Mouse (Mus musculus): ENCODE data around the gene Higd1c. TPM values are rescaled to one million over a fixed set of nuclear protein-coding genes. Genes with fewer than 3 reads are reported as not detected.

The Higd1c gene
- total RNA-seq, 2 experiments from 2014 or later, result not detected

DNA sequence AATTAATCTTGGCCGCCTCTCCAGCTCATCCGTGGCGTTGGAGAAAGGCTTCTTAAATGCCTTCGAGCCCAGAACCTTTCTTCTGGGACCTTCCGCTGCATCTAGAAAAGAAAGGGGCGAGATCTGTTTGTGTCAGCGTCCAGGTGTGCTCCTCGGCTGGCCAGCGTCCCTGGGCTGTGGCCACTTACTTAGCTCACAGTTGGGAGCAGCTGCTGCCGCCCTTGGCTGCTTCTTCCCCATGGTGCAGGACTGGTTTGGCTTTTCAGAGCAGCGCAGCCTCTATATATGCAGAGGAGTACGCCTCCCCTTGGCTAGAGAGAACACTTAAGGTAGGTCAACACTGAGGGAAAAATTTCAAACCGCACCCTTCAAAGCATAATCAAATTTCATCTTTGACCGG, 59.6 kb downstream of the Higd1c start:
- intact Hi-C loops (cut with DNase I), result no loop called here
- DNase-seq (ENCODE audit: extremely low spot score in 1 of 2, low spot score in 2 of 2), result no peak

DNA sequence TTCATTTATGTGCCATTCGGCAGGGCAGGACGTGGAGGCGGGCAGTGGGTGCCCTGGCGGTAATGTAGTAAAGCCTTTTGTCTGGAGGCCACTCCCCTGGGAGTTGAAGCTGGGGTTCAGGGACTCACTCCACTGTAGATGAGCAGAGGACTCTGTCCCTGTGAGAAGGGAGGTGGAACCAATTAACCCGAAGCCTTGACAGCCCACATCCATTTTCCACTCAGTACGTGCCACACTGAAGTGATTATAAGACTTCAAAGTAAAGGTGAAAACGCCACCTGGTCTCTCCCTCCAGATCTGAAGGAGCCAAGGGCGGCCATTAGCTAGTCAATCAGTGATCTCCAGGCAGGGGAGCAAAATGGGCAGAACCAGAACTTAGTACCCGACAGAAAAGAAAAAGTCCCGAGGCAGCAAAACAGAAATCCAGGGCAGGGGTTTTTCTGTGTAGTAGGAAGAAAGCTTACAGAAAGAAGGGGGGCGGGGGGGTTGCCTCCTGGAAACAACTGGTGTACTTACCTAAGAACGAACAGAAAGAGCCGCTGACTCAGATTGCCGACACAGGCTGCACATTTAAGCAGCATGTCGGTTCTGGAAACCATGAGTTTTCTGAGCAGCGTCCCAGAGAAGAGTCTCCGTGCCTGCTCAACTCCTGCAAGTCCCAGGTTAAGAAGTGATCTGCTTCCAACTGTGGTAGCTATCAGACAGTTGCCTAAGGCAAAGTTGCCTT, 60.2 kb downstream of the Higd1c start, which contains the start of gene Slc11a2:
Gene Slc11a2, minus strand, starts transcription at position 677 of the 727 bp plus-strand sequence.
- intact Hi-C loops (cut with DNase I), result no loop called here
- DNase-seq (ENCODE audit: extremely low spot score in 1 of 2, low spot score in 2 of 2), result no peak

DNA sequence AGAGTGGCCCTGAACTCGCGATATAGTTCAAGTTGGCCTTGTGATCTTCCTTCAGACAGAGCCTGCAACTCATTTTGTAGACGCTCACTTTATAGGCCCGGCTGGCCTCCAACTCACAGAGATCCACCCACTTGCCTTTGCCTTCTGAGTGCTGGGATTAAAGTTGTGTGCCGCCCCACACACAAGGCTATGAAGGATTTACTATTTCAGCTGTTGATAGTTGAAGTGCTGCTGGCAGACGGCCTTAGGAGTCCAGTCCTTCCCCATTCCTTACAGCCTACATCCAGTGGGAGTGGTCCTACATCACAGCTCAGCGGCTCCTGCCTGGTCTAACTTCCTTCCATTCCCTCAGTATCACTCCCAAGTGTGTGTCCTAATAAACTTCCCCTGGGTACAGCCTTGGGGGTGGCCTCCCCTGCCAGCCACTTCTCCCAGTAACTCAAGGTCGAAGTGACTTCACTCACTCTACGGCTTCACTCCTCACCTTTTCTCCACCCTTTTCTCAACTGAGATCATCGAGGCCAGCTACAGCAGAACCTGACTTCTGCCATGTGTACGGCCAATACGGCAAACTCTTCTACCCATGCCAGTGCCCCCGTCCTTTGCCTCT, 64.1 kb downstream of the Higd1c start:
- intact Hi-C loops (cut with DNase I), result no loop called here

DNA sequence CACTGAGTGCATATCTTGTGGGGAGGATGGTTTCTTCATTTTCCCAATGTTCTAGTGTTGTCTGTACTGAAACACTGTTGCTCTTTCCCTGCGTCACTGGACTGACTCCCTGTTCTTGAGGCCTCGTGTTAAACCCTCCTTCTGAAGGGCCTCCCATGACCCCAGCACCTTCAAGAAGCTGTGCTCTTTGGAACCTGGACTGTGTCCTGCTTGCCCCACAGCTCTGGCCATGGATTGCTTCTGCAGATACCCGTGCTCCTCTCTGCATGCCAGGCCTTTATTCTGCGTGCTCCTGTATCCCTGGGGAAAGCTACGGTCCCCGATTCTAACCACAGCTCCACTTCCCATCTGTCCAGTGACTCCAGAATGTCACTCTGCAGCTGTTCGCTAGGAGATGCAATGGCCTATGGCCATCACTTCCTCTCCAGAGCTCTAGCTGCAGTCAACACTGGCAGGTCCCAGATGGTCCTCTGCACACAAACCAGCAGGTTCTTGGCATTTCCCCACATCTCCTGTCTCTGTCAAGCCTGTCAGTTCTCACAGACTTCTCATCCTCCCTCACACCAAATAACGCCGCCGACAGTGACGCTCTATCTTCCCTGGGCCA, 65.7 kb downstream of the Higd1c start:
- DNase-seq (ENCODE audit: extremely low spot score in 1 of 2, low spot score in 2 of 2), result no peak
- intact Hi-C loops (cut with DNase I), result no loop called here

More for the DNA sequence above, 64.1 kb downstream of the Higd1c start:
- DNase-seq (ENCODE audit: extremely low spot score in 1 of 2, low spot score in 2 of 2), result no peak

DNA sequence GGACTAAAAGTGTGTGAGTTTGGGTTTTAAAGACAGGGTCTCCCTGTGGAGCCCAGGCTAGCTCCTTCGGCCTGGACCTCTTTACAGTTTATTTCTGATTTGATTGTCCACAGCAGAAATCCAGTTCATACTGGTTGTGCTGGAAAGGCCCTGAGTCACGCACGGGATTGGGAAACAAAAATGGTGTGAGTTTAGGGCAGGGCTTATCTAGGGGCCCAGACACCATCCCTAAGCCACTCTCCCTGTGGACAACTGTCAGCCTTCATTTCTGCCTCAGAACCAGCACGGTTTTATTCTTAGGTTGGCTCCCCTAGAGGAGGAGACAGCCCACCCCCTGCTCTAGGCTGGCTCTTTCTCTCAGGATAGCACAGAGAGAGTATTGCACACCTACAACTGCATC, 68.9 kb downstream of the Higd1c start:
- intact Hi-C loops (cut with DNase I), result no loop called here
- DNase-seq (ENCODE audit: extremely low spot score in 1 of 2, low spot score in 2 of 2), result no peak

Other genes starting within 250 kb of the Higd1c start
- 10 to 100 TPM; 15.3 to 20.5 TPM for gene Atf1, start 136.7 kb upstream of the Higd1c start, total RNA-seq (2021)
- not detected for gene Tmprss12, start 83.7 kb upstream of the Higd1c start, total RNA-seq (2021)
- gene Mettl7a1, start 60.4 kb upstream of the Higd1c start, total RNA-seq (2021), result 10 to 100 TPM; 11.7 to 14.1 TPM
- gene Mettl7a3, start 29.6 kb upstream of the Higd1c start, total RNA-seq (2021), result under 1 TPM in 1 of 2 experiments, not detected in 1; 0.30 TPM
- not detected for gene Methig1, start 11.4 kb upstream of the Higd1c start, total RNA-seq (2021)
- gene Mettl7a2, start 11.3 kb upstream of the Higd1c start, total RNA-seq (2021), result under 1 TPM in 1 of 2 experiments, not detected in 1; 0.22 TPM
- gene Gm5475, start 57.6 kb downstream of the Higd1c start, total RNA-seq (2021), result under 1 TPM in 1 of 2 experiments, not detected in 1; 0.18 TPM
- gene Slc11a2, start 60.5 kb downstream of the Higd1c start, total RNA-seq (2021), result 10 to 100 TPM; 53.5 to 55.6 TPM
- 10 to 100 TPM; 77.9 to 78.2 TPM for gene Letmd1, start 104.5 kb downstream of the Higd1c start, total RNA-seq (2021)
- 10 to 100 TPM; 41.7 to 43.7 TPM for gene Csrnp2, start 130.9 kb downstream of the Higd1c start, total RNA-seq (2021)
- gene Tfcp2, start 187.5 kb downstream of the Higd1c start, total RNA-seq (2021), result 10 to 100 TPM; 31.0 to 31.5 TPM
- gene Pou6f1, start 235.4 kb downstream of the Higd1c start, total RNA-seq (2021), result 100 to 1,000 TPM; 102 to 120 TPM